Mouse (Mus musculus): ENCODE measurements at regions not wholly inside any gene's neighbourhood (a gene's known extent, or its start where the extent isn't known, plus 50 kb on each side); places are given as distances from the start of the nearest gene placed in this dataset.

DNA sequence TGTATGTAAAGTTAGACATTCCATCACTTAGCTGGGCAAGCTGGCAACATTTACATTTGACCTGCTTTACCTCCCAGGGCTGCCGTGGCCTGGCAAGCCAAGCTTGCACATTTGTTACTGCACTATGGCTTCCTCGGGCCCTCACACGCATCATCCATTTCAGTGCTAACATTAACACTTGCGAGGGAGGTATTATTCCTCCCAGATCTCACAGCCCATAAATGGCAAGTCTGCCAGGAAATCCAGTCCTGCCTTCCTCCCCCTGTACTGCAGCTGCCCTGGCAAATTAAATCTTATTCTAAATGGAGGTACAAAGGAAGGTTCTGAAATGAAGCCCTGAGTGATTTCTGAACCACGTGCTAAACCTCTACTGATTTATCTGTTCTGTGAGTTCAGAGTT, 758.7 kb downstream of the Gm826 start:
- no peaks in the 10 kb centered on the region for H3K36me3 ChIP-seq (replicated peaks in 1 of 2; ENCODE audit: control insufficient read depth in 1 of 2, insufficient read depth in 1 of 2, low read length in 1 of 2)
- H3K9me3 ChIP-seq (replicated peaks; ENCODE audit: low read length) = no peaks in the 10 kb centered on the region
- TF ChIP-seq RAD21 (IDR thresholded peaks at IDR 0.05; ENCODE audit: low read depth, low read length) (no peak), PAX5 (IDR thresholded peaks at IDR 0.05; ENCODE audit: low read length) (no peak), SMC3 (IDR thresholded peaks at IDR 0.05; ENCODE audit: low read depth, low read length) (no peak), EP300 (IDR thresholded peaks at IDR 0.05; ENCODE audit: low read length) (no peak), ELF1 (IDR thresholded peaks at IDR 0.05; ENCODE audit: low read depth, low read length) (no peak), ZC3H11A (IDR thresholded peaks at IDR 0.05; ENCODE audit: low read depth, low read length) (no peak), MAZ (IDR thresholded peaks at IDR 0.05; ENCODE audit: low read depth, low read length) (no peak), USF2 (conservative IDR thresholded peaks at IDR 0.05; ENCODE audit: low read depth, low read length) (no peak), CHD2 (IDR thresholded peaks at IDR 0.05; ENCODE audit: low read length) (no peak), CTCF (conservative IDR thresholded peaks at IDR 0.05 in 1 of 2, IDR thresholded peaks at IDR 0.05 in 1 of 2; ENCODE audit: low read depth in 2 of 2, low read length in 2 of 2) (no peak)
- dilution Hi-C loops (cut with MboI; ENCODE audit: extremely low pct_ligation_motif_present, extremely low pct_unique_long_range_greater_than_20kb, low sequenced_read_pairs) (no loop called here), in situ Hi-C loops (cut with MboI; ENCODE audit: low pct_ligation_motif_present, low pct_unique_long_range_greater_than_20kb, low sequenced_read_pairs) (no loop called here)
- H3K27me3 ChIP-seq (replicated peaks) = no peaks in the 10 kb centered on the region
- no peak overlapping the region for H3K27ac ChIP-seq (ENCODE audit: insufficient read depth, low read depth)
- no peak overlapping the region for H3K4me3 ChIP-seq (replicated peaks in 1 of 3; ENCODE audit: low read depth in 2 of 3, low read length in 2 of 3, poor library complexity in 1 of 3)
- no peak for DNase-seq (ENCODE audit: extremely low read depth)
- H3K79me2 ChIP-seq (replicated peaks; ENCODE audit: control insufficient read depth, extremely low read depth, insufficient read depth, poor library complexity, severe bottlenecking) = no peaks in the 10 kb centered on the region
- 0 out of 4 replicates have a peak, but pooled peaks cover 0 to 3% of the 10 kb centered on the region in 2 experiments for H3K4me1 ChIP-seq (ENCODE audit: control insufficient read depth in 1 of 2, insufficient read depth in 2 of 2)
- no peak overlapping the region for H3K9ac ChIP-seq (ENCODE audit: insufficient read depth, low read depth)
- no peak overlapping the region for H3K4me2 ChIP-seq (ENCODE audit: insufficient read depth, low read depth, poor library complexity, severe bottlenecking)

DNA sequence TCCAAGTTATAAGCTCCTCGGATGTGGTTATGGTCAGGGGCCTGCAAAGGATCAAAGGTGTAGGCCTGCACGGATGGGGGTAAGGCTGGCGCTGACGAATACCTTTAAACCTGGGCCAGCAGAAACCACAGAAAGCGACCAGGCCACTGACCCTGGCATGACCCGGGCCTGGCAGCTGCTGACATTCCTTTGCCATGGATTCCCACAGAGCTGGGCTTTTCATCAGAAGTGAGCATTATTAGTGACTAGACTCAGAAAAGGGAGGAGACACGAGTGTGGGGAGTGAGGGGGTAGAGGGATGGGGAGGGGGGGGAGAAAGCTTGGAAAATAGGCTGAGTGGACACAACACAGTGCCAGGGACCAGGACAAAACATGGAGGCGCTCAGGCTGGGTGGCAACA, 750.9 kb downstream of the Gm826 start:
- Histone ChIP-seq H3K9me3 (replicated peaks; ENCODE audit: low read length) (no peaks in the 10 kb centered on the region), H3K27ac (ENCODE audit: insufficient read depth, low read depth) (no peak overlapping the region), H3K27me3 (replicated peaks) (no peaks in the 10 kb centered on the region), H3K4me2 (ENCODE audit: insufficient read depth, low read depth, poor library complexity, severe bottlenecking) (no peak overlapping the region), H3K4me1 (ENCODE audit: control insufficient read depth in 1 of 2, insufficient read depth in 2 of 2) (peaks cover 7 to 31% of the 10 kb centered on the region in 2 experiments; a peak in 3 of 4 replicates), H3K79me2 (replicated peaks; ENCODE audit: control insufficient read depth, extremely low read depth, insufficient read depth, poor library complexity, severe bottlenecking) (no peaks in the 10 kb centered on the region), H3K9ac (ENCODE audit: insufficient read depth, low read depth) (no peak overlapping the region), H3K36me3 (replicated peaks in 1 of 2; ENCODE audit: control insufficient read depth in 1 of 2, insufficient read depth in 1 of 2, low read length in 1 of 2) (no peaks in the 10 kb centered on the region), H3K4me3 (replicated peaks in 1 of 3; ENCODE audit: low read depth in 2 of 3, low read length in 2 of 3, poor library complexity in 1 of 3) (no peak overlapping the region)
- in situ Hi-C loops (cut with MboI; ENCODE audit: low pct_ligation_motif_present, low pct_unique_long_range_greater_than_20kb, low sequenced_read_pairs) = no loop called here
- dilution Hi-C loops (cut with MboI; ENCODE audit: extremely low pct_ligation_motif_present, extremely low pct_unique_long_range_greater_than_20kb, low sequenced_read_pairs) = no loop called here
- no peak for DNase-seq (ENCODE audit: extremely low read depth)
- no peak for TF ChIP-seq ZKSCAN1 (IDR thresholded peaks at IDR 0.05; ENCODE audit: borderline replicate concordance, low read depth, low read length)
- no peak for TF ChIP-seq CTCF (conservative IDR thresholded peaks at IDR 0.05 in 1 of 2, IDR thresholded peaks at IDR 0.05 in 1 of 2; ENCODE audit: low read depth in 2 of 2, low read length in 2 of 2)
- no peak for TF ChIP-seq POLR2A (IDR thresholded peaks at IDR 0.05; ENCODE audit: low read depth, low read length)
- no peak for TF ChIP-seq ELF1 (IDR thresholded peaks at IDR 0.05; ENCODE audit: low read depth, low read length)
- TF ChIP-seq POLR2AphosphoS2 (IDR thresholded peaks at IDR 0.05; ENCODE audit: low read depth, low read length) = no peak
- no peak for TF ChIP-seq CHD1 (IDR thresholded peaks at IDR 0.05; ENCODE audit: low read depth, low read length)
- TF ChIP-seq UBTF (IDR thresholded peaks at IDR 0.05; ENCODE audit: low read depth, low read length) = no peak
- no peak for TF ChIP-seq NELFE (IDR thresholded peaks at IDR 0.05; ENCODE audit: low read depth, low read length)
- no peak for TF ChIP-seq HCFC1 (IDR thresholded peaks at IDR 0.05; ENCODE audit: low read depth, low read length)
- TF ChIP-seq MEF2A (IDR thresholded peaks at IDR 0.05; ENCODE audit: borderline replicate concordance, low read depth, low read length) = no peak
- TF ChIP-seq ZNF384 (IDR thresholded peaks at IDR 0.05; ENCODE audit: low read depth, low read length) = no peak
- no peak for TF ChIP-seq EP300 (IDR thresholded peaks at IDR 0.05; ENCODE audit: low read length)
- no peak for TF ChIP-seq USF1 (IDR thresholded peaks at IDR 0.05; ENCODE audit: low read depth, low read length)
- TF ChIP-seq JUN (IDR thresholded peaks at IDR 0.05; ENCODE audit: insufficient read depth, low read depth, low read length) = no peak
- TF ChIP-seq IRF4 (IDR thresholded peaks at IDR 0.05; ENCODE audit: low read depth, low read length) = no peak
- TF ChIP-seq KAT2A (IDR thresholded peaks at IDR 0.05; ENCODE audit: insufficient replicate concordance, low read length) = no peak
- TF ChIP-seq JUND (conservative IDR thresholded peaks at IDR 0.05; ENCODE audit: low read depth, low read length) = no peak
- no peak for TF ChIP-seq PAX5 (IDR thresholded peaks at IDR 0.05; ENCODE audit: low read length)
